Mouse (Mus musculus) gonadal fat pad, adult 2 months (tissue): Measurements from ENCODE around the gene Basp1. TPM values are rescaled to one million over a fixed set of nuclear protein-coding genes. Genes with fewer than 3 reads are reported as not detected.
A peak's percentile ranks its signal among the peaks of the same experiment; 100 is the strongest.

Experiments used
- DNase-seq: peaks from one replicate; pipeline ENCODE4 v3.0.0-alpha.2; 2012; ENCODE audit warnings: low read depth
- polyA plus RNA-seq: library from polyadenylated mRNA; depleted of rRNA; stranded (reverse); fragments of >200 nt; gene quantifications from 2 replicates; pipeline ENCODE4 v1.2.3, GENCODE M21; 2012; rRNA removed

The Basp1 gene
- polyA plus RNA-seq, 1 experiment, result 41.5 TPM

GRCm38 (mm10) chr15:25364160-25364818, 49.3 kb downstream of the Basp1 start:
- no peak for DNase-seq

- DNase-seq, result no peak
Observed at GRCm38 (mm10) chr15:25363636-25364035, 49.9 kb downstream of the Basp1 start.

- no peak for DNase-seq
Observed at GRCm38 (mm10) chr15:25360825-25361224, 52.7 kb downstream of the Basp1 start.

DNA sequence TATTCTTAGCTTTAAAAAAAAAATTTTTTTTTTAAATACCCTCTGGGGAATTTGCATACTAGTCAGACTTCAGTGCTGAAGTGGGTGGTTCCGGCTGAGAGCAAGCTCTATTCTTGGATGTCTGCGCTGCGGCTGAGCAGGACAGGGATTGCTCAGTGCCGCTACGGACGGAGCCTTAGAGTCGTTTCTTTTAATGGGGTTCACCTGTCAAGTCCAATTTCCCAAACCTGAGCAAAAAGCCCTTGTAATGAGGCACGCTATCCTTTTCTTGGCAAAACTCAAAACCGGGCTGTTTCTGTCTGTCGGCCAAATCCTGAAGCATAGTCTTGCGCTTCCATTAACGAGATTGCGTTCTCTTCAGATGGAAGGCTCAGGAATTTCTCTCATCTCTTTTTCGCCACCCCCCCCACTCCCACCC, 54.9 kb downstream of the Basp1 start:
- DNase-seq, result no peak

DNA sequence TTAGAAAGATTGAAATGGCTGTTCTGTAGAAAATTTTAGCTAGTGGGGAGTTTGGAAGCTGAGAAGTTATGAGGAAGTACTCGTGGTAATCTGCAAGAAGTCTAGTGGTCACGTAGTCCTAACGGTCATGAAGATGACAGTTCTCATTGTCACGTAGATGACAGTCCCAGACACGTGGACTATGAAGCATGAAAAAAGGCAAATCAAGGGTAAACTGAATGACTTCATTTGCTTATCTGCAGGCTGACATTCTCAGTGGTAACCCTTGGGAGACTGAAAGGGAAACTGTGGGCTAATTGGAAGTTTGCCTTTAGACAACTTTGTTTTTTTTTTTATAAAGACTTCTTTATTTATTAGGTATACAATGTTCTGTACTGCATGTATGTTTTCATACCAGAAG, 58.2 kb downstream of the Basp1 start:
- DNase-seq, result no peak

DNA sequence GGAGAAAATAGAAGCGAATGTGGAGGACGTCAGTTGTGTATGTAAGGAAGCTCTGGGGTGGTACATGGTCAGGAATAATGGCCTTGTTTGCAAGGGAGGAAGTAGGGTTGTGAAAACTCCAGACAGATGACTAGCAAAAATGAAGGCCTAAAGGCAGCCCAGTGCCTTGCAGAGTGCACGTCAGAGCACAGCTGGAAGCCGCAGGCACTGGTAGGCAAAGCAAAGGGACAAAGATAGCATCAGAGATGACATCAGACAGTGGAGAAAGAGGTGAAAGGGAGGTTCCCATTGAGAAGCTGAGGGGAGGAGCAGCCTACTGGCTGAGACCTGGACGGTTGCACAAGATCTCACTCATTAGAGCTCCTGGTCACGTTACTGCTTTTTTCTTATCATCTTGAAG, 58.8 kb downstream of the Basp1 start:
- DNase-seq, result peak; percentile 70

- no peak for DNase-seq
Observed at GRCm38 (mm10) chr15:25353498-25353897, 60.1 kb downstream of the Basp1 start.

GRCm38 (mm10) chr15:25343263-25343662, 70.3 kb downstream of the Basp1 start:
- DNase-seq, result no peak

GRCm38 (mm10) chr15:25335277-25335676, 78.3 kb downstream of the Basp1 start:
- no peak for DNase-seq

DNA sequence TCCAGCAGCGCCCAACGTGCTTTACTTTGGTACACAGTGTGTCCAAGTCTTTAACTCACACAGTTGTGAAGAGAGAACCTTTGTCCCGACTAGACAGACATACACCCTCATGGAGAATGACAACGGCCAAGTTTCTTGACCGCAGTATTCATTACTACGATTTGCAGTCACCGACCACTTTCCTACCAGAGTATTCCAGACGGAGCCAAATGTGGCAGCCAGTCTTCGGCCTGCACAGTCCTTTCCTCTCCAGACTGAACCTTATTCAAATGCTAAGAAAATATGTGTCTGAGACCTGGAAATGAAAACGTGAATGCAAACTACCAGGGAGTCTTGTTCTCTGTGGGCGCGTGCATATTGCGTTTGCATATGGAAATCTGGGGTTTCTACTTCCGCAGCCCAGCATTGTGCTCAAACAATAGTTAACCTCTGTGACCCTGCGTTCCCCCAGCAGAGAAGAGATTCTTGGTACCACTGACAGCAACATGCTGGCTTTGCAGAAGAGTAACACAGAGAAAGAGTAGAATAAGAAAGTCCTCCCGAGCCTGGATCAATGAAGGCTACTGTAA, 81.6 kb downstream of the Basp1 start:
- DNase-seq, result no peak

- no peak for DNase-seq
Observed at GRCm38 (mm10) chr15:25330946-25331345, 82.6 kb downstream of the Basp1 start.

- DNase-seq, result peak; percentile 24
Observed at GRCm38 (mm10) chr15:25322601-25323000, 91.0 kb downstream of the Basp1 start.

DNA sequence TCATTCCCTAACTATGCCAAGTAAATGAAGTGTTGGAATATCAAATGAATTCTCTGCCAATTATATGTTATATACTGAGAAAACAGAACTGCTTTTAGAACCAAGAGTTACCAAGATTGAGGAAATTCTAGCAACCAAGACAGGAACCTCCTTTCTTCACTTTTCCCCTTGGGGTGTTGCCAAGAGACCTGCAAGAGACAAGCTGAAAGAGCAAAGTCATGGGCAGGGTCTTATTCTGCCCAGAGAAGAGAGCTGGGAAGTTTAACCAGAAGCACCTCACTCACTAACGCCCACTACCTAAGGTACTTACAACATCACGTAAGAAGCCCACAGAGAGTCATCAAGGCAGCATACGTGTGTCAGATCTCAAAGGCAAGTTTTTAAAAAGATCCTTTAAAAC, 91.5 kb downstream of the Basp1 start:
- DNase-seq, result no peak

DNA sequence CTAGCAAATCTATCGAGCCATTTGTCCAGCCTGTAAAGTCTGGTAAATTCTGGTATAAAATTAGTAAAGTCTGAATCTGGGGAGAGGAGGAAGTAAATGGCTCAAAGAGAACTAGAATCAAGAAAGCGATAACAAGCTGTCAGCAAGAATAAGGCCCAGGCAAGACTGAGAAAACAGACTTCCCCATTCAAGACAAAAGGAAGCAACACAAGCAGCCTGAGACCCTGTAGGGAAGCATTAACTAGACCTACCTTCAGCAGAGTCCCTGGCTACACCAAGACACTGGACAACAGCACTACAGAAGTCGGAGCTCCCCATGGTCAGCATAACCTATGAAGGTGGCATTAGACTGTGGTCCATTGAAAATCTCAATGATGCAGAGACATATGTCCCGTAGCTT, 91.9 kb downstream of the Basp1 start:
- DNase-seq, result no peak

GRCm38 (mm10) chr15:25314471-25314870, 99.1 kb downstream of the Basp1 start:
- DNase-seq, result no peak

Other genes starting within 250 kb of the Basp1 start
- gene Myo10, start 208.8 kb upstream of the Basp1 start, polyA plus RNA-seq, result 31.1 and 34.3 TPM in 2 replicates